Mouse (Mus musculus): ENCODE results near the gene Mboat2. TPM values are rescaled to one million over a fixed set of nuclear protein-coding genes. Genes with fewer than 3 reads are reported as not detected.

The Mboat2 gene
- polyA plus RNA-seq, 1 experiment from 2014 or later: 69.0 TPM

DNA sequence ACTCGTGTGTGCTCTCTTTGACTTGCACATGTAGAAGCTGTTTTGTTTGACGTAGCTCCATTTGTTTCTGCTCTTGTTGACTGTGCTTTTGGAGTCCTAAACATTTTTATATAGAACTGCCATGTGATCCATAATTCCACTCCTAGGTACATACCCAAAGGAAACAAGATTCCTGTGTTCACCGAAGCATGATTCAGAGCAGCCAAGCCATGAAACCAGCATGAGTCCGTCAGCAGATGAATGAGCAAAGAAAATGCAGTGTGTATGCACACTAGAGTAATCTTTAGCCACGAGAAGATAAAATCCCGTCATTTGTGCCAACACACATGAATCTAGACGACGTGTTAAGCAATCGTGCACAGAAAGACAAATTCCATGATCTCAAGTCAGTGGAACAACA is 67.5 kb downstream of the Mboat2 start:
- H3K36me3 ChIP-seq (ENCODE audit: control insufficient read depth, insufficient read depth, low read length): peaks cover 9% of the 10 kb centered on the region
- no peak overlapping the region for H3K9ac ChIP-seq (ENCODE audit: low read depth, low read length)
- H3K4me2 ChIP-seq (ENCODE audit: low read length): no peak overlapping the region
- H3K27ac ChIP-seq (ENCODE audit: low read length): no peak overlapping the region
- no peaks in the 10 kb centered on the region for H3K9me3 ChIP-seq (replicated peaks; ENCODE audit: control insufficient read depth, low read length, poor library complexity, severe bottlenecking)
- no peak overlapping the region for H3K4me3 ChIP-seq (ENCODE audit: low read depth, low read length)
- H3K27me3 ChIP-seq (ENCODE audit: control insufficient read depth, insufficient read depth, low read depth, low read length): no peaks in the 10 kb centered on the region
- peaks cover 8% of the 10 kb centered on the region; the same call in 1 of the 2 replicates for H3K4me1 ChIP-seq (ENCODE audit: control insufficient read depth, insufficient read depth, low read length)
- ATAC-seq: no peak
- WGBS: 59% methylated on average over 9 of the region's 9 CpGs

DNA sequence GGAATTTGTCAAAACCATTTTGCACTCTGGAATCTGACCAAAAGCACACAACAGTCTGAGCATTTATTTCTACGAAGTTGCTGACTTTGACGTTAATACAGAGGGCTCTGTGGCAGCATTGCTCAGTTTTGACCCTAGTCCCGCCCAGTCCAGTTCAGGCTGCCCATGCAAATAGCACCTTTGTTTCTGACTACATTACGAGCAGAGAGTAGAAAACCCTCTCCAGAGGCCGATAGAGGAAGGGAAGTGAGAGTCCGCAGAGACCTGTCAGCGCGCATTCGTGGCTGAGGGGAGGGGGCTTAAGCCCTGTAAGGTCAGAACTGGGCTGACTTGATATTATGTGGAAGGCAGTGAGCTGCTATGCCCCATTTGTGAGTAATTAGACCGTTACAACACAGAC is 69.0 kb downstream of the Mboat2 start:
- Histone ChIP-seq H3K4me3 (ENCODE audit: low read depth, low read length) (no peak overlapping the region), H3K4me1 (ENCODE audit: control insufficient read depth, insufficient read depth, low read length) (no peaks in the 10 kb centered on the region), H3K27ac (ENCODE audit: low read length) (no peak overlapping the region), H3K9ac (ENCODE audit: low read depth, low read length) (no peak overlapping the region), H3K27me3 (ENCODE audit: control insufficient read depth, insufficient read depth, low read depth, low read length) (no peaks in the 10 kb centered on the region), H3K4me2 (ENCODE audit: low read length) (no peak overlapping the region), H3K9me3 (replicated peaks; ENCODE audit: control insufficient read depth, low read length, poor library complexity, severe bottlenecking) (no peaks in the 10 kb centered on the region), H3K36me3 (ENCODE audit: control insufficient read depth, insufficient read depth, low read length) (peaks cover 9% of the 10 kb centered on the region)
- no peak for ATAC-seq
- 86% methylated on average over 10 of the region's 10 CpGs for WGBS

DNA sequence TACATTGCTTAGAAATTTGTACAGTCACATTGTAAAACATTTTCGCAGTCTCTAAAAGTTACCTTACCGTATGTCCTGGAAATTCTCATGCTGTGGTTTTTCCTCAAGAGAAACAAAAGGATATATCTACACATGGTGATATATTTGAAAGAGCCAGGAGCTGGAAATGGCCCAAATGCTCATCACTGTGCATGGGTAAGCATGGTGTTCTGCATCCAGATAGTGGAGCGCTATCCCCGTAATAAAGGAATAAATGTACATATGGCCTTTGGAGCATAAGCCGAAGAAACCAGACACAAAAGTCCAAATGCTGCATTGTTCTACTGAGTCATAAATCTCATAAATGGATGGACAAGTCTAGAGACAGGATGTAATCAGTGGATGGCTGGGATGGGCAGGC is 72.1 kb downstream of the Mboat2 start:
- H3K9ac ChIP-seq (ENCODE audit: low read depth, low read length): no peak overlapping the region
- ATAC-seq: no peak
- H3K27me3 ChIP-seq (ENCODE audit: control insufficient read depth, insufficient read depth, low read depth, low read length): no peaks in the 10 kb centered on the region
- H3K9me3 ChIP-seq (replicated peaks; ENCODE audit: control insufficient read depth, low read length, poor library complexity, severe bottlenecking): no peaks in the 10 kb centered on the region
- no peak overlapping the region for H3K4me2 ChIP-seq (ENCODE audit: low read length)
- H3K4me3 ChIP-seq (ENCODE audit: low read depth, low read length): no peak overlapping the region
- 92% methylated on average over 5 of the region's 5 CpGs for WGBS
- H3K4me1 ChIP-seq (ENCODE audit: control insufficient read depth, insufficient read depth, low read length): no peaks in the 10 kb centered on the region
- no peak overlapping the region for H3K27ac ChIP-seq (ENCODE audit: low read length)
- H3K36me3 ChIP-seq (ENCODE audit: control insufficient read depth, insufficient read depth, low read length): peaks cover 7% of the 10 kb centered on the region

DNA sequence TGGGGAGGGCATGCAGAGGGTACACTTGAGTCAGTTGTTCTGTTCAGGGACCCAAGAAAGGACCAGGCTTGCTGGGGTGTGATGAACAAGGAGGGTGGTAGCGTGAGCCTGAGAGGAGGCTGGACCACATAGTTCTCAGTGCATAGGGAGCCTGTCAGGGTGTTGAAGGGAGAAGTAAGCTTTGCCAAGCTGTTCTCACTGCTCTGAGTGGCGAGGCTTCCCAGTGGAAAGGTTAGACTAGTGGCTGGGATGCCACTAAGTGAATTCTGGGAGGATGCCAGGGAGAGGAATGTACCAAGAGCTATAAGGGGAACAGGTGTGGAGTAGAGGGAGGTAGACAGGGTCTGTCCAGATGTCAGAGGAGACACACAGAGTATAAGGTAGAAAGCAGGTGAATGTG is 77.2 kb downstream of the Mboat2 start:
- Histone ChIP-seq H3K27me3 (ENCODE audit: control insufficient read depth, insufficient read depth, low read depth, low read length) (no peaks in the 10 kb centered on the region), H3K36me3 (ENCODE audit: control insufficient read depth, insufficient read depth, low read length) (peaks cover 3% of the 10 kb centered on the region; the same call in 1 of the 2 replicates), H3K9ac (ENCODE audit: low read depth, low read length) (no peak overlapping the region), H3K4me1 (ENCODE audit: control insufficient read depth, insufficient read depth, low read length) (no peaks in the 10 kb centered on the region), H3K9me3 (replicated peaks; ENCODE audit: control insufficient read depth, low read length, poor library complexity, severe bottlenecking) (no peaks in the 10 kb centered on the region), H3K27ac (ENCODE audit: low read length) (no peak overlapping the region), H3K4me2 (ENCODE audit: low read length) (no peak overlapping the region), H3K4me3 (ENCODE audit: low read depth, low read length) (no peak overlapping the region)
- no peak for ATAC-seq
- 81% methylated on average over 2 of the region's 2 CpGs for WGBS

DNA sequence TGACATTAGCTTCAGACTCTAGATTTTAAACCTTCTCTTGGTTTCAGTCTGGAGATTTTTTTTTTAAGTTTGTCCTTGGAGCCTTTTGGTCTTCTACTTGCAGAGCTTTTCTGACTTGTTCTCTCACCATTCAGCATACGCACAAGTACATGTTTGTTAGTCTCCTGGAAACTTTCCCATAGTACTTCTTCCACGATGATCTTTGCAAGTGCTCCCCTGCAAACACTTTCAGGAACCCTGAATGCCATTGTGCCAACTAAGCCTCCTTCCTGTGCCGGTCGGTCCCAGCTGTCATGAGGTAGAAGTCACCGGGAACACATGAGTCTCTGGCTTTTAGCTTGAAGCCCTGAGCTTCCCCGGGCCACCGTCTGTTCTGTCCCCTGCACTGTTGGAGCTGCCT is 79.0 kb downstream of the Mboat2 start:
- no peak for ATAC-seq
- Histone ChIP-seq H3K9me3 (replicated peaks; ENCODE audit: control insufficient read depth, low read length, poor library complexity, severe bottlenecking) (no peaks in the 10 kb centered on the region), H3K4me2 (ENCODE audit: low read length) (no peak overlapping the region), H3K9ac (ENCODE audit: low read depth, low read length) (no peak overlapping the region), H3K27me3 (ENCODE audit: control insufficient read depth, insufficient read depth, low read depth, low read length) (no peaks in the 10 kb centered on the region), H3K4me1 (ENCODE audit: control insufficient read depth, insufficient read depth, low read length) (no peaks in the 10 kb centered on the region), H3K36me3 (ENCODE audit: control insufficient read depth, insufficient read depth, low read length) (peaks cover 3% of the 10 kb centered on the region; the same call in 1 of the 2 replicates), H3K4me3 (ENCODE audit: low read depth, low read length) (no peak overlapping the region), H3K27ac (ENCODE audit: low read length) (no peak overlapping the region)
- WGBS: 84% methylated on average over 7 of the region's 7 CpGs

DNA sequence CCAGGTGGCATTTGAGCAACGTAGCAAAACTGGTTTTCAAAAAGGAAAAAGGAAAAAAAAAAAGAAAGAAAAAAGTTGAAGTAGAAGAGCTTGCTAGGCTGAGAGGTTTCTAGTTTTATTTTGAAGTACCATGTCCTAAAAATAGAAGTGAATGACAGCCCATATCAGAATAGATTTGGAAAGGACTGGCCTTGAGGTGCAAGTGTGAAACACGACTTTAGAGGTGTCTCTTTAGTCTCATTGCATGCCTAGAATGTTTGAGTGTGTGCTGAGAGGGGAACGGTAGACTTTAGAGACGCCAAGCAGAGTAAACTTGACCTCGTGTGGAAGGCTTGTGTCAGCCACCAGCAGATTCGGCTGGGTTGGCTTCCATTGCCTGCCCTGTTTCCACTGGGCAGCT is 81.5 kb downstream of the Mboat2 start:
- no peak overlapping the region for H3K9ac ChIP-seq (ENCODE audit: low read depth, low read length)
- H3K36me3 ChIP-seq (ENCODE audit: control insufficient read depth, insufficient read depth, low read length): peaks cover 3% of the 10 kb centered on the region; the same call in 1 of the 2 replicates
- no peak overlapping the region for H3K4me2 ChIP-seq (ENCODE audit: low read length)
- no peak for ATAC-seq
- H3K4me1 ChIP-seq (ENCODE audit: control insufficient read depth, insufficient read depth, low read length): no peaks in the 10 kb centered on the region
- no peaks in the 10 kb centered on the region for H3K27me3 ChIP-seq (ENCODE audit: control insufficient read depth, insufficient read depth, low read depth, low read length)
- WGBS: 76% methylated on average over 6 of the region's 6 CpGs
- H3K9me3 ChIP-seq (replicated peaks; ENCODE audit: control insufficient read depth, low read length, poor library complexity, severe bottlenecking): no peaks in the 10 kb centered on the region
- no peak overlapping the region for H3K27ac ChIP-seq (ENCODE audit: low read length)
- no peak overlapping the region for H3K4me3 ChIP-seq (ENCODE audit: low read depth, low read length)

DNA sequence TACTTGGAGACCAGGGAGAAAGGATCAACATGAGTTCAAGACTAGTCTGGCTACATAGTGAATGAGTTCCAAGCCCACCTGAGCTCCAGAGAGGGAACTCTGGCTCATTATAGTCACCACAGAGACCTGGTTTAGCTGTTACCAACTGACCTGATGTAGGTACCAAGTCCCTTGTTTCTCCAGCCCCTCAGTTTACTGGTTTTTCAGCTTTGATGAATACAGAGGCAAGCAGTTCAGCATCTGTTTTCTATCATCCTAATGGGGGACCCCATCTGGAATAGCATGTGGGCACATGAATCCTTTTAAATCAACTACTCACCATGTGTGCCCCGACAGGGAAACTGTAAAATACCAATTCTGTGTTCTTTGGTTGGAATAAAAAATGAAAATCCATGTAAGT is 82.2 kb downstream of the Mboat2 start:
- Histone ChIP-seq H3K4me2 (ENCODE audit: low read length) (no peak overlapping the region), H3K9me3 (replicated peaks; ENCODE audit: control insufficient read depth, low read length, poor library complexity, severe bottlenecking) (no peaks in the 10 kb centered on the region), H3K9ac (ENCODE audit: low read depth, low read length) (no peak overlapping the region), H3K36me3 (ENCODE audit: control insufficient read depth, insufficient read depth, low read length) (peaks cover 3% of the 10 kb centered on the region; the same call in 1 of the 2 replicates), H3K27ac (ENCODE audit: low read length) (no peak overlapping the region), H3K4me3 (ENCODE audit: low read depth, low read length) (no peak overlapping the region), H3K4me1 (ENCODE audit: control insufficient read depth, insufficient read depth, low read length) (no peaks in the 10 kb centered on the region), H3K27me3 (ENCODE audit: control insufficient read depth, insufficient read depth, low read depth, low read length) (no peaks in the 10 kb centered on the region)
- WGBS: 93% methylated on average over 1 of the region's 1 CpGs
- no peak for ATAC-seq

DNA sequence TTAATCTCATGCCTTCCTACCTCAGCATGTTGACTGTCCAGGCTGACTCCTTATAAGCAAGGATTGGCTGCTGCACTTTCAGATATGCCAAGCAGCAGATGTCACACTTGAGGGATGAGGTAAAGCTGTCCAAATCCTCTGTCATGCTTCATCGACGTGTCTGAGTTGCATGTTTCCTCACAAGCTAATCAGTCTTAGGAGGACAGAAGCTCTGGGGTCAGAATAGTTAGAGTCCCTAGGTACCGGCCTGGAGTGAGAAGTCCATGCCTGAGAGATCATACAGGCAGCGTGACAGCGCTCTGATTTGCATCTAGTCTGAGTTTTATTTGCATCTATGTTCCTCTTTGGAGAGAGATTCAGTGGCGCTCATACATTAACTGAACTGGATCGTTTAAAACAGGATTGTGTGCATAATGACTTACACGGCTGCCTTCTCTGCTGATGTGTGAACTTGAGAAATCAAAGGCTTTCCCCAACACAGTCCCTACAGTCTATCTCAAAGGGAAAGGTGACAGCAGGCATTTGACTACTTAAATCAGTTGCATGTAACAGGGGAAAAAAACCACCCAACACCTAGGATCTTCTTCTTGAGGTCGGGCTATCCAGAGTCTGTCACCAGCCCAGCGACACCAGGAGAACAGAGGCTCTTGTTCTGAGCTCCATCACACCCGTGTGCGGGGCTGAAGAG is 88.0 kb downstream of the Mboat2 start:
- ATAC-seq: no peak
- no peaks in the 10 kb centered on the region for H3K27me3 ChIP-seq (ENCODE audit: control insufficient read depth, insufficient read depth, low read depth, low read length)
- H3K4me3 ChIP-seq (ENCODE audit: low read depth, low read length): no peak overlapping the region
- no peaks in the 10 kb centered on the region for H3K9me3 ChIP-seq (replicated peaks; ENCODE audit: control insufficient read depth, low read length, poor library complexity, severe bottlenecking)
- H3K4me2 ChIP-seq (ENCODE audit: low read length): no peak overlapping the region
- H3K36me3 ChIP-seq (ENCODE audit: control insufficient read depth, insufficient read depth, low read length): no peaks in the 10 kb centered on the region
- H3K9ac ChIP-seq (ENCODE audit: low read depth, low read length): no peak overlapping the region
- 53% methylated on average over 12 of the region's 12 CpGs for WGBS
- no peaks in the 10 kb centered on the region for H3K4me1 ChIP-seq (ENCODE audit: control insufficient read depth, insufficient read depth, low read length)
- no peak overlapping the region for H3K27ac ChIP-seq (ENCODE audit: low read length)

DNA sequence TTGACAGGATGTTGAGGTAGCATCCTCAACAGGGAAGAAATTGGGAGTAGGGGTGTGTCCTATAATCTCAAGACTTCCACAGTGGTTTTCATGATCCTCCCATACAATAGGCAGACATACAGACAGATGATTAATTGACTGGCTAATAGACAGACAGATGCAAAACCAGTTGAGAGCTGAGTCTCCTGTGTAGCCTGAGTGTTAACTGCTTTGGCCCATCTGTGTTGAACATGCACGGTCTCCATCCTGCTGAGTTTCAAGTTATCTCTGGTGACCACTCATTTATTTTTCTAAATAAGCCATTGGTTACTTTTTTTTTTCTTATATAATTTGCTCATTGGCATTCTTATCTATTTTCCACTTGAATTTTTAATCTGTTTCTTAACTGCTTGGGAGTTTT is 90.2 kb downstream of the Mboat2 start:
- WGBS: 71% methylated on average over 1 of the region's 1 CpGs
- Histone ChIP-seq H3K9me3 (replicated peaks; ENCODE audit: control insufficient read depth, low read length, poor library complexity, severe bottlenecking) (no peaks in the 10 kb centered on the region), H3K4me1 (ENCODE audit: control insufficient read depth, insufficient read depth, low read length) (0 out of 2 replicates have a peak, but pooled peaks cover 2% of the 10 kb centered on the region), H3K36me3 (ENCODE audit: control insufficient read depth, insufficient read depth, low read length) (no peaks in the 10 kb centered on the region; the same call in 1 of the 2 replicates), H3K27ac (ENCODE audit: low read length) (no peak overlapping the region), H3K4me3 (ENCODE audit: low read depth, low read length) (no peak overlapping the region), H3K4me2 (ENCODE audit: low read length) (no peak overlapping the region), H3K27me3 (ENCODE audit: control insufficient read depth, insufficient read depth, low read depth, low read length) (no peaks in the 10 kb centered on the region), H3K9ac (ENCODE audit: low read depth, low read length) (no peak overlapping the region)
- no peak for ATAC-seq
